Mouse (Mus musculus) inflammation-experienced regulatory T-cells, adult 6 months (primary cell): ENCODE data around the gene Gzmm. TPM values are rescaled to one million over a fixed set of nuclear protein-coding genes. Genes with fewer than 3 reads are reported as not detected.

ENCODE experiments used
- ATAC-seq: one replicate; pipeline ENCODE4 v1.8.0; 2017
- polyA plus RNA-seq, 3 experiments: library from polyadenylated mRNA; unstranded; fragments of 100-300 nt; shearing (Covaris generic); gene quantifications; one replicate each; pipeline ENCODE4 v1.2.1; 2017

The Gzmm gene
- polyA plus RNA-seq, 3 experiments from 2014 or later, result 0.62 to 3.2 (median 0.94) TPM

DNA sequence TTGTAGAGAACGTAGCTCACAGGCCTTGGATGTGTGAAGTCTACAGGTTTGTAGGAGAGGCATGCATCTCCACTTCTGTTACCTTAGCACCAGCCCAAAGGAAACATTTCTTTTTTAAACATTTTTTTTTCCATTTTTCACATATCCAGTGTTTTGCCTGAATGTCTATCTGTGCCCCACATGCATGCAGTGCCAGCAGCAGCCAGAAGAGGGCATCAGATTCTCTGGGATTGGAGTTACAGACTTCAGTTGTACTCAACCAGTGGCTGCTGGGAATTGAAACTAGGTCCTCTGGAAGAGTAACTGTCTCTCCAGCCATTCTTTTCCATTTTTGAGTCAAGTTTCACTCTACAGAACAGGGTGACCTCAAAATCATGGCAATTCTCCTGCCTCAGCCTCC lies 43.7 kb downstream of the Gzmm start:
- ATAC-seq, result no peak

DNA sequence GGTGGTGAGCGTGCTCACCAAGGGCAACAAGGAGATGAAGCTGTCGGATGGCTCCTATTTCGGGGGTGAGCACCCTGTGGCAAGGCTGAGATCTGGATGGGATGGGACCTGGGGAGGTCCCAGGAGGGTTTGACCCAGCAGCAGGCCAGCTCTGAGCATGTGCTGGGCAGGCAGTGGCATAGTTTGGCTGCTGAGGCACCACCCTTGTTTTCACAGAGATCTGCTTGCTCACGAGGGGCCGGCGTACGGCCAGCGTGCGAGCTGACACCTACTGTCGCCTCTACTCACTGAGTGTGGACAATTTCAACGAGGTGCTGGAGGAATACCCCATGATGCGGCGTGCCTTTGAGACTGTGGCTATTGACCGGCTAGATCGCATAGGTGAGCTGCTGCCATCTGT lies 45.0 kb downstream of the Gzmm start:
- no peak for ATAC-seq

DNA sequence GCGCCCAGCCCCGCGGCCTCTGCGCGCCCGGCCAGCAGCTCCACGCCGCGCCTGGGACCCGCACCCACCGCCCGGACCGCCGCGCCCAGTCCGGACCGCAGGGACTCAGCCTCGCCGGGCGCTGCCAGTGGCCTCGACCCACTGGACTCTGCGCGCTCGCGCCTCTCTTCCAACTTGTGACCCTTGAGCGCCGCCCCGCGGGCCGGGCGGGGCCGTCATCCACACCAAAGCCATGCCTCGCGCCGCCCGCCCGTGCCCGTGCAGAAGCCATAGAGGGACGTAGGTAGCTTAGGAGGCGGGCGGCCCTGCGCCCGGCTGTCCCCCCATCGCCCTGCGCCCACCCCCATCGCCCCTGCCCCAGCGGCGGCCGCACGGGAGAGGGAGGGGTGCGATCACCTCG lies 46.5 kb downstream of the Gzmm start:
- no peak for ATAC-seq

DNA sequence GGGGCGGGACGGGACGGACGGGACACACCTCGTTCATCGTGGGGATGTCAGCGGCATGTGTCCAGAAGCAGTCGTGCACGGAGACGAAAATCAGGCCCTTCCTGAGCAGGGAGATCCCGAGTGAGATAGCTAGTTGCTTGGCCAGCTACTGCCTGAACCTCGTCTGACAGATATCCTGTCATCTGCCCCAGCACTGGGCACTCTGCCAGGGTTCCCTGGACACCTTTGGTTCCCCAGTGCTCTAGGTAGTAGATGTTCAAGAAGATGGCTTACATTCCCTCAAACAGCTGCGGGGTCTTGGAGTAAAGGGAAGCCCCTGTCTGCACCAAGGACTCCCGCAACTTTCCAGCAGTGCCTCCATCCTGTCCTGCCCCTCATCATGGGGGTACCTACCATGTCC lies 47.9 kb downstream of the Gzmm start:
- no peak for ATAC-seq

DNA sequence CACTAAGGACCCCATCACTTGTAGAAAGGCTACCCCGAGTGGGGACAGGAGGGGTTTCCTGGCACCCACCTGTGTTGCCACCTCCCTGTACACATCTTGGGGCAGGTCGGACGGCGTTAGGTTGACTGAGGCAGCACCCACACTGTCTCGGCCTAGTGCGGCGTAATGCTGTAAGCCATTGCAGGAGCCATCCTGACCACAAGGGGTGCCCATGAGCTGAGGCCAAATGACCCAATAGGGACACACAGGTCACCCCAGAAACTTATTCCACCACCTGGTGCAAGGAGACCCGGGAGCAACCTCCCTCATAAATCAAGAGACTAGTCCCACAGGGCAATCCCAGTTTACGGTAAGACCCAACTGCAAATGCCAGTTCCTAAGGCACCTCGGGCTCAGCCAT lies 49.4 kb downstream of the Gzmm start:
- ATAC-seq, result no peak

DNA sequence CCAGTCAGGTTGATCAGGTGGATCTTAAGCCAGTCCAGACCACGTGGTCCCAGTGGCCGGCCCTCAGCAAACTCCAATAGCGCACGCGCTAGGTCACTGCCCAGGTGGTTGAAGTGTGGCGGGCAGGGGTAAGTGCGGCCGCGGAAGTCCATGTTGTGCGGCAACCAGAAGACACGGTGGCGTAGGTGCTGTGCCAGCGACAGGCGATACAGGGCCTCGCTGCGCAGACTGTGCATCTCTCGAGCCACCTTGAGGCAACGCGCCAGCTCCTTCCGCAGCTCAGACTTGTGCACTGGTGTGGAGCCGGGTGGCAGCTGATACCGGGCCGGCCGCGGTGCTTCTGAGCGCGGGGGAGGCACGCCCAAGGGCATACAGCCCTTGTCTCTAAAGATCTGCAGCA lies 50.4 kb downstream of the Gzmm start:
- ATAC-seq, result no peak

DNA sequence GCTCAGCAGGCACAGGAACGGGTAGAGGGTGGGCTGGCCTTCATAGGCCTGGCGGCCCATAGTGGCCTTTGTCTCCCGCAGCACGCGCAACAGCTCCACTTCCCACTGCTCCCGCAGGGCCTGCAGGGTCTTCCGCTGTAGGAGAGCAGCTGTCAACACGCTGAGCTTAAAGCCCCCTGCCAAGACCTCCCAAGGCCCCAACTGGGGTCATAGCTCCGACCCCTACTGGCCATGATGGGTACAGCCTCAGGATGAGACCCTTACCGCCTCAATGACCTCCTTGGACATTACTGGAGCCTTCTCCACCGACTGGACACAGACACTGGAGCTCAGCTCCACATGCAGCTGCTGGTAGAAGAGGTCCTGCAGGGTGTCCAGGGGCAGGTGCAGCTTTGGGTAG lies 52.0 kb downstream of the Gzmm start:
- ATAC-seq, result no peak

DNA sequence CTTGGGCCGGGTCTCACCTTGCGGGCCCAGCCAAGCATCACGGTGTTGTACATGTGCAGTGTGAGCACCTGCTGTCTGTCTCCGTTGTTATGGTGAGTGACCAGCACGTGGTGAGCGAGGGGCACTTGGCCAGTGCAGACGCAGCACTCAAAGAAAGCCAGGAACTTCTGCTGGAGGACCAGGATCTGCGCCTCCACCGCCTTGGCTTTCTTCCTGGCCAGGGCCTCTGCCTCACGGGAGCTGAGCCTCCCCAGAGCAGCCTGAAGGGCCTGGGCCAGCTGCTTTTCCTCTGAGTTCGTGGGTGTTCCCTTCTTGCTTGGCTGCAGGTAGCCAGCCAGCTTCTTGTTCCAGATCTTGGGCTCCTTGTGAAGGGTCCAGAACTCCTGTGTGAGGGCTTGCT lies 54.3 kb downstream of the Gzmm start:
- ATAC-seq, result no peak

DNA sequence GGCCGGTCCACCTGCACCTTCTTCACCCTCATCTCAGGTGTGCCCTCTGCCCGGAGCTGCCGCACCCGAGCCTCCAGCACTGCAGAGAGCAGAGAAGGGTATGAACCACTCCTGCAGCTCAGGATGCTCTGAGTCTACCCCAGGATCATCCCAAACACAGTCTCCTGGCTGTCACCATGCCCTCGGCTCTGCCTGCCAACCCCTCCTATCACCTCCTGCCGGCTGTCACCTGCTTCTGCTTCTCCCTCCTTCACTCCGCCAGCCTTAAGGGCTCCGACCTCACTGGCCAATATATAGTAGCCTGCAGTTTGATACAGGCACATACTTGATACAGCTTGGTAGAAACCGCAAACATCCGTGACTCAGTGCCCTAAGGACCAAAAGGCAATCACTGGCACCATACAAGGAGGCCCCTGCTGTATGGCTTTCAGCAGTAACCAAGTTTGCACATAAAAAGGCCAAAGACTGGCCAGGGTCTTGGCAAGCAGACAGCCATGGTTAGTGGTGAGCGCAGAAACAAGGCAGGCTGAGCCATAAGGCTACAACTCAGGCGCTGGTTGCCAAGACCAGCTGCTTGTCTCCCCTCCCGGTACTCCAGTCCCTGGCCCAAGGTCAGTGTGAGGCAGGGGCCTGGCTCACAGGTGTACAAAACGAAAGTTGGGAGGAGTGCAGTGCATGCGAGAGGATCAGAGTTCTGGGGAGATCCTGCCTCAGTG lies 55.0 kb downstream of the Gzmm start:
- no peak for ATAC-seq

Other genes starting within 250 kb of the Gzmm start
- not detected for gene Vmn2r83, start 220.3 kb upstream of the Gzmm start, polyA plus RNA-seq
- 1 to 10 TPM; 2.4 to 5.8 (median 2.9) TPM for gene Plpp2, start 155.2 kb upstream of the Gzmm start, polyA plus RNA-seq
- gene Mier2, start 133.8 kb upstream of the Gzmm start, polyA plus RNA-seq, result 10 to 100 TPM; 11.6 to 15.0 (median 13.1) TPM
- not detected for gene Theg, start 101.7 kb upstream of the Gzmm start, polyA plus RNA-seq
- not detected for gene C2cd4c, start 75.0 kb upstream of the Gzmm start, polyA plus RNA-seq
- gene Shc2, start 51.1 kb upstream of the Gzmm start, polyA plus RNA-seq, result not detected
- not detected for gene Odf3l2, start 43.3 kb upstream of the Gzmm start, polyA plus RNA-seq
- not detected for gene Madcam1, start 24.5 kb upstream of the Gzmm start, polyA plus RNA-seq
- gene Tpgs1, start 19.7 kb upstream of the Gzmm start, polyA plus RNA-seq, result 10 to 100 TPM; 15.9 to 25.7 (median 17.5) TPM
- 10 to 100 TPM; 13.9 to 26.7 (median 20.5) TPM for gene Cdc34, start 6.8 kb upstream of the Gzmm start, polyA plus RNA-seq
- gene Bsg, start 15.5 kb downstream of the Gzmm start, polyA plus RNA-seq, result 100 to 1,000 TPM; 116 to 152 (median 121) TPM
- not detected for gene Hcn2, start 27.6 kb downstream of the Gzmm start, polyA plus RNA-seq
- gene Polrmt, start 57.6 kb downstream of the Gzmm start, polyA plus RNA-seq, result 10 to 100 TPM; 10.6 to 19.2 (median 17.1) TPM
- under 1 TPM in 1 of 3 experiments, not detected in 2; 0.24 TPM for gene Fgf22, start 66.1 kb downstream of the Gzmm start, polyA plus RNA-seq
- 1 to 10 TPM; 2.1 to 2.8 (median 2.7) TPM for gene Rnf126, start 77.9 kb downstream of the Gzmm start, polyA plus RNA-seq
- 1 to 10 TPM in 1 of 3 experiments, under 1 TPM in 1, not detected in 1; 0.21 to 1.2 TPM for gene Fstl3, start 88.3 kb downstream of the Gzmm start, polyA plus RNA-seq
- 1 to 10 TPM in 1 of 3 experiments, under 1 TPM in 1, not detected in 1; 0.57 to 1.1 TPM for gene Prss57, start 101.9 kb downstream of the Gzmm start, polyA plus RNA-seq
- gene Palm, start 104.6 kb downstream of the Gzmm start, polyA plus RNA-seq, result under 1 TPM in 1 of 3 experiments, not detected in 2; 0.43 TPM
- not detected for gene Misp, start 132.0 kb downstream of the Gzmm start, polyA plus RNA-seq
- gene Ptbp1, start 165.4 kb downstream of the Gzmm start, polyA plus RNA-seq, result 100 to 1,000 TPM in 2 of 3 experiments, 10 to 100 TPM in 1; 97.4 to 169 (median 149) TPM
- gene Prtn3, start 185.5 kb downstream of the Gzmm start, polyA plus RNA-seq, result not detected
- 1 to 10 TPM; 1.6 to 3.3 (median 2.2) TPM for gene Plppr3, start 185.6 kb downstream of the Gzmm start, polyA plus RNA-seq
- gene Elane, start 197.2 kb downstream of the Gzmm start, polyA plus RNA-seq, result not detected
- not detected for gene Cfd, start 201.8 kb downstream of the Gzmm start, polyA plus RNA-seq
- 1 to 10 TPM; 5.7 to 7.9 (median 7.1) TPM for gene Med16, start 219.9 kb downstream of the Gzmm start, polyA plus RNA-seq
- 1 to 10 TPM in 1 of 3 experiments, not detected in 2; 5.5 TPM for gene Gm26602, start 221.8 kb downstream of the Gzmm start, polyA plus RNA-seq
- gene Kiss1r, start 228.0 kb downstream of the Gzmm start, polyA plus RNA-seq, result not detected
- 100 to 1,000 TPM in 1 of 3 experiments, 10 to 100 TPM in 2; 96.5 to 106 (median 96.9) TPM for gene R3hdm4, start 232.2 kb downstream of the Gzmm start, polyA plus RNA-seq
- gene Arid3a, start 238.0 kb downstream of the Gzmm start, polyA plus RNA-seq, result 1 to 10 TPM; 2.1 to 3.5 (median 2.4) TPM